Mouse (Mus musculus) heart, adult 2 months (tissue): ENCODE measurements around the gene Plekhm1.

Source experiments
- CTCF ChIP-seq: fragments of 200-600 bp; IDR thresholded peaks from 2 replicates; pipeline ENCODE4 v1.8.1; 2022; ENCODE audit warnings: antibody characterized with exemption, mild to moderate bottlenecking, moderate library complexity
- EP300 ChIP-seq: fragments of 200-500 bp; IDR thresholded peaks from 2 replicates; pipeline ENCODE4 v1.6.1; 2011; ENCODE audit warnings: low read depth, low read length, control low read depth; ENCODE audit not compliant: insufficient read depth
- POLR2A ChIP-seq: fragments of 200-500 bp; IDR thresholded peaks from 2 replicates; pipeline ENCODE4 v1.6.1; 2011; ENCODE audit warnings: mild to moderate bottlenecking, low read depth, low read length, control low read depth; ENCODE audit not compliant: insufficient read depth

DNA sequence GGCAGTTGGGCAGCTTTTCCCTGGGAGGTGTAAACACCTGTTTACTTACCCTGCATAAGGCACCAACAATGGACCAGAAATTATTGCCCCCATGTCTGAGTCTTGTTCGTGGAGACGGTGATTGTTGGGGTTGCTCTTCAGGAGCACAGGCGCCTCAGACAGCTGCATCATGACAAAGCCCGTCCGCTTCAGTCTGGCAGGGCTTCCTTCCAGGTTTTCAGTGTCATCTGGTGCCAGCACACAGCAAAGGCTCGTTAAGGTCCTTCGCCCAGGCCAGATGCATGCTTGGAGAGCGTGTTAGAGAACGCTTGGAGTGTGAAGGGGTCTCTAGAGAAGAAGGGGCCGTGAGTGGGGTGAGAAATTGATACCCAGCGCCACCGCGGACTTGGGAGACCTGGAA lies 87.8 kb downstream of the Plekhm1 start:
- TF ChIP-seq EP300 (no peak), CTCF (no peak), POLR2A (no peak)
